Mouse (Mus musculus) left cerebral cortex, postnatal 14 days (tissue): ENCODE results near the gene Palm. TPM values are rescaled to one million over a fixed set of nuclear protein-coding genes. Genes with fewer than 3 reads are reported as not detected.

Source experiments
- DNase-seq, 2 experiments: peaks; one replicate each; pipeline ENCODE4 v3.0.0; 2021 to 2022; ENCODE audit warnings: low spot score in 2 of 2, mixed read lengths in 1 of 2
- intact Hi-C: fragments of 180-260 bp; cut with DNase I; formaldehyde crosslinking; loops from one replicate; pipeline ENCODE4 v1.15.1; 2025
- total RNA-seq, 2 experiments: library from RNA; stranded (reverse); gene quantifications; 2 replicates each; pipeline ENCODE4 v1.2.3; 2021

Palm gene
- total RNA-seq, 2 experiments from 2014 or later = 398 to 410 TPM

DNA sequence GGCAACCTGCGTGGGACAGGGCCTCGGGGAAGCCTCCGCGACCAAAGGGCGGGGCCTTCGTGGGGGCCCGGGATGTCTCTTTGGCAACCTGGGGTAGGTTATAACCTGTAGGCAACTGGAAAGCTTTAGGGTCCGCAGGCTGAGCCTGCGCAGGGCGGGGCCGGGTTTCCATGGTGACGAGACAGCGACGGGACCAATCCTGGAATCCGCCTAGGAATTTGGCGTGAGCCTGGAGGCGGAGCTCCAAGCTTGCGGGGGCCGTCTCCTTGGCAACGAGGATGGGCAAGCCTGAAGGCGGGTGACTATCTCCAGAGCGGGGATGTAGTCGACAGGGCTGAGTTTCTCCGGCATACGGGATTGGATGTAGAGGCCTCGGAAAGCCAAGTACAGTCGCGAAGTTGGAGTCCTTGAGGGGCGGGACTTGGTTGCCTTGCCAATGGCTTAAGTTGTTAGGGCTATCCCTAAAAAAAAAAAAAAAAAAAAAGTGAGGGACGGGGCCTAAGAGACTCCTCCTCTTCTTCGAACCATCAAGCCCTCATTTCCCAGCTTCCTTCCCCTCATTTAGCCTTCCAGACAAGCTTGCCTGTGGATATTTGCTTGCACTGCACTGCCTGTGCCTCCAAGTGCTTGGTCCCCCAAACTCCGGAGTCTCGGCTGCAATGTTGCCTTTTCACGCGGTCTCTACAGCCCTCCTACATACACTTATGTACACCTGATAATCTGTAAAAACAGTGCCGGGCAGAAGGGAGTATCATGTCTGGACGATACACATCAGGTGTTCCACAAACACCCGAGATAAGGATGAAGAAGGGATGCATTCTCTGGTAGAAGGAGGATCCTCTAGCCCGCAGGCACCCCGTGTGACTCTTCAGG lies 25.8 kb upstream of the Palm start:
- intact Hi-C loops = no loop called here
- peak; percentile 96 to 98 for DNase-seq

DNA sequence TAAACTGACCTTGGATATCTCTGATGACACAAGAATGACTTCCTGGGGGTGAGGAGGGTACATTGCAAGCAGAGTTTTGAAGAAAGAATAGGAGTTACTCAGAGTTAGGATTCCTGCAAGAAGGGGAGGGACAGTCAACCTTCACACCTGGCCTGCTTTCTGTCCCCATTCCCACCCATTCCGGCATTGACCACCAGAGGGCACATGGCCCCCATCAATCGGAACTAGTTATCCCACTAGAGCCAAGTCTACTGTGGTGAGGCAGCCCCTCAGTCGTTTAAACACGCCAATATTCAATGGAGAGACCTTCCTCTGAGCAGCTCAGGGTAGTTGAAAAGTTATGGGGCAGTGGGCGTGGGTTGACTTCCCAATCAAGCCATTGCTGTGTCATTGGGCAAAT lies 25.0 kb upstream of the Palm start:
- intact Hi-C loops = no loop called here
- peak; percentile 74 to 79 for DNase-seq

DNA sequence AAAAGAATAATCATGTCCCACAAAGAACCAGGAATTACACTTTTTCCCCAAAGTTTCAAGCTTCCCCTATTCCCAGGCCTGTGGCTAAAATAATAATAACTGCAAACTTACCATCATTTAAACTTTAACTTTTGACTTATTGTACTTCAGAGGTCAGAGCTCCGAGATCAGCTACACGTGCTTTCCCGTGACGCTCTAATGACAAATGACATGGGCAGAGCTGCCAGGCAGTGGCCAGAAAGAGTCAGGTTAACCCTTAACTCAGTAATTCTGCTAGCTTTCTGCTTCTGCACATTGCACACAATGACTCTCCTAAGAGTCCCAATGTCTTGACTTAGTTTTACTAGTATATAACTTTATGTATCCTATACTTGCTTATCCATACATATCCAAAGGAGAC lies 24.0 kb upstream of the Palm start:
- intact Hi-C loops = no loop called here
- DNase-seq = no peak

DNA sequence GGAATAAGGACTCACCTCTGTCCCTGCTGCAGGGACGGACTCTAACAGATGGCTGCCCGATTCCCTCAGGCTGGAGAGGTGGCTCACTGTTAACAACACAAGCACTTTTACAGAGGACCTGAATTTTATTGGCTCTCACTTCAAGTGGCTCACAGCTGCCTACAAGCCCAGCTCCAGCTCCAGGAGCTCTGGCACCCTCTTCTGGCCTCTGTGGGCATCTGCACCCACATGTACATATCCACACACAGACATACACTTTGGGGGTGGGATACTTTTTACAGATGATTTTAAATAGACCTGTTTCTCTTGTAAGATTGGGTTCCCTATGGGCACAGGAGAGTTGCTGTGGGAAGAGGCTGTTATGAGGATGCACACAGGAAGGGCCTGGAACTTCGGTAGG lies 21.1 kb upstream of the Palm start:
- no peak for DNase-seq
- intact Hi-C loops = no loop called here

DNA sequence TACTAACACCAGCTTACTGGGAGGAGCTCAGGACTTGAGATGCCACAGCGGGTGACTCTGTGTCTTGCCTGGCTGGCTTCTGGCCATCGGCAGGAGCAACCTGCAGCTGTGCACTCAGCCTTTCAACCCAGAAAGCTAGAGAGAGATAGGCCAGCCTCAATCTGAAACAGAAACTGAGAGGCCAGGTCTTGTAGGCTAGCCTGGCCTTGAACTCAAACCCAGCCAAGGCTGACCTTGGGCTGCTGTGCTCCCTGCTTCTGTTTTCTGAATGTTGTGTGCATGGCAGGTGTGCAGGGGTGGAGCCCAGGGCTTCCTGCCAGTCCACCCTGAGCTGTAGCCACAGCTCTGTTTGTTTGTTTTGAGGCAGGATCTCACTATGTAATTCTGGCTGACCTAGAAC lies 20.2 kb upstream of the Palm start:
- intact Hi-C loops = no loop called here

DNA sequence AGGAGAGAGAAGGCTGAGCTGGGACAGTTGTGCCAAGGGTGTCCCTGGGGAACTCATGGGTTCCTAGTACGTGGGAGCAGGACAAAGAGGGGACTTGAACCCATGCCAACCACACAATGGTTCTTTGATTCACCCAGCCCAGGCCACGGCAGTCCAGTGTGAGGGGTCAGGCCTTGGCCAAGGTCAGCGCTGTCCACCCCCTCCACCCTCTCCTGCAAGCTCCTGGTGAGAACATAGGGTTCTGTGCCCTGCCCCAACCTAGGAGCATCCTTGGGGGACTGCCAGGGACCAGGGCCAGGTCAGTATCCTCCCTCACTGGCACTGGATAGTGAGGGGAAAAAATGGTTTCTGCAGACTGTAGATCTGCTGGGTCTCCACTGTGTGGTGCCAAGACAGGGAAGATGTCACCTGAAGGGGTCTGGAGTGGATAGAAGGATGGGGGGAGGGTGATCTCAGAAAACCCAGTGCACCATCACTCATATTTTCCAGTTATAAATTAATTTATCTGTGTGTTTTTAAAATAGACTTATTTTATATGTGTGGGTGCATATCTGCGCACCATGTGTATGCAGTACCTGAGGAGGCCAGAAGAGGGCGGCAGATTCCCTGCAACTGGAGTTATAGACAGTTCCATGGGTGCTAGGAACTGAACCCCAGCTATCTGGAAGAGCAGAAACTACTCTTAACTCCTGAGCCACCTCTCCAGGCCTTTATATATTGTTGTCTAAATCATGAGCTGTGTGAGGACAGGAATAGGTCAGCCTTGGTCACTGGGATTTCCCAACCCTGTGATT lies 18.7 kb upstream of the Palm start:
- no peak for DNase-seq
- intact Hi-C loops = loop anchor here (5.0 kb wide), 1 partner anchor 38 kb away; no protein-coding TSS in a partner anchor

More for the DNA sequence above, 20.2 kb upstream of the Palm start:
- no peak for DNase-seq

DNA sequence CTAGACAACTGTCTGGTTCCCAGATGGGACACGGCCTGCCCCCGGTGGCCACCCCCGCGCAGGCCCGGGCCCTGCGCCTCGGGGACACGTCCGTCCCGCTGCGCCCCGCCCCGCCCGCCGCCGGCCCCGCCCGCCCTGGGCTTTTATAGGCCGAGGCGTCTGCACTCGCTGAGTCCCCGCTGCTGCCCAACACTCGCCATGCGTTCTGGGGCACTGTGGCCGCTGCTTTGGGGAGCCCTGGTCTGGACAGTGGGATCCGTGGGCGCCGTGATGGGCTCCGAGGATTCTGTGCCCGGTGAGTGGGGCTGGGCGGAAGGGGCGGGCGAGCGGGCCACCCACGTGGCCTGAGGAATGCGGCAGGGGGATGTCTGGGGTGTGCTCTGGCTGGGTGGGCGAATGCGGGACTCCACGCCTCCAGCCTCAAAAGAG lies 16.3 kb upstream of the Palm start, which contains the start of gene Fstl3:
Gene Fstl3, plus strand, starts transcription at position 170 of the 429 bp plus-strand sequence.
- no peak for DNase-seq
- intact Hi-C loops = loop anchor here (5.0 kb wide), 1 partner anchor 35 kb away; no protein-coding TSS in a partner anchor

DNA sequence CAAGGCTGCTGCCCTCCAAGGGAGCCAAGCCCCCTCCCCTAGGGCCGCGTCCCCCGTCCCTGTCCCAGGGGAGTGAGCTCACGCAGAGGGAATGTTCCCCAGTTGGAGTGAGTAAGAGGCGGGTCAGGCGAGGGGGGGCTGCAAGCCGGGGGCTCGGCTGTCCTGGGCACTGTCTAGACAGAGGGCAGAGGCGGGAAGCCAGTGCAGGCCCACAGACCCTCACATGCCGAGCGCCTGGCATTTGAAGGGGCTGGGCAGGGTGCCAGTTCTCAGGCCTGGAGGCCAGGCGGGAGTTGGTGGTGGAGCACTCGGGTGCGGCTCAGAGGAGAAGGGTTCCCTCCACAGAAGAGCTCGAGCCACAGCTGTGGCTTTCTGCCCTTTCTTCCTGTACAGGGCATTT lies 15.4 kb upstream of the Palm start:
- no peak for DNase-seq
- intact Hi-C loops = loop anchor here (5.0 kb wide), 1 partner anchor 34 kb away; no protein-coding TSS in a partner anchor

DNA sequence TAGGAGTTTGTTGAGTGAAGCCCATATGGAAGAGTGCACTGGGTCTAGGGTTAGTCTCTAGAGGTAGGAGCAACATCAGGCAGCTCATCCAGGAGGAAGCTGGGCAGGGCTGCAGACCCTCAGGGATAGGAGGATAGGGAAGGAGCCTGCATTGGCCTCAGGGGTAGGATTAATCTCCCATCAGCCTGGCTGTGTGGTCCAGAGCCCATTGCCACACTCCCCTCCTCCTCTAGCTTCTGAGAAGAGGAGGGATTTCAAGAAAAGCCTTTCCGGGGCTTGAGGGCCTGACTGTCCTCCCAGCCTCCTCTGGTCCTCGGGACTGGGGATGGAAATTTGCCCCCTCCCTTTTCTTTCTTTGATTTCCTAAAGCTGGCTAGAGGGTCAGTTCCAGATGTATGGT lies 14.2 kb upstream of the Palm start:
- no peak for DNase-seq
- intact Hi-C loops = loop anchor here (5.0 kb wide), 1 partner anchor 33 kb away; no protein-coding TSS in a partner anchor

DNA sequence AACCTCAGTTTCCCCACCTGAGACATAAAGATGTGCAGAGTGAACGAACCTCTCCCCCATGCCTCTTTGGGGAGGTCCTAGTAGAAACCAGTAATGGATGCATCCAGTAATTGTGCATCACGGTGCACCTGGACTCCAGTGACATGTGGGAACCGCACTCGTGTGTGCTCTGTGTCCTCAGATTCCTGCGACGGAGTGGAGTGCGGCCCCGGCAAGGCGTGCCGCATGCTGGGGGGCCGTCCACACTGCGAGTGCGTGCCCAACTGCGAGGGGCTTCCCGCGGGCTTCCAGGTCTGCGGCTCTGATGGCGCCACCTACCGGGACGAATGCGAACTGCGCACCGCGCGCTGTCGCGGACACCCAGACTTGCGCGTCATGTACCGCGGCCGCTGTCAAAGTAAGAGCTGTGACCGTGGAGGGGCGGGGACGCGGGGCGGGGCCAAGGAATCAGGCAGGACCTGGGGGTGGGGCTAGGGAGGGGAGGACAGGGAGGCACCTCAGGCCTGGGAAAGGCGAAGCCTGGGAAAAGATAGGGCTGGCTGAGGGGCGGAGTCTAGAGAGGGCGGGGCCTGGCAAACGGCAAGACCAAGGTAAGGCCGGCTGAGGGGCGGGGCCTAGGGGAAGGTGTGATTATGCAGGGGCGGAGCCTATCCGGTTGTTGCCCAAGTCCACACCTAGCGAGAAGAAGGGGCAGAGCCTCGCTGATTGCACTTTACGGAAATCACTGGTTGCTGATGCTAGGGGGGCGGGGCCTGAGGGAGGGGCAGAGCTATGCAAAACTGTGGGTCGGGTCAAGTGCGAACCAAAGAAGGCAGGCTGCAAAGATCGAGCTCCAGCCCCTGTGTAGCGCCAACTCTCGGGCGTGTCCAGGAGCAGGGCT lies 13.3 kb upstream of the Palm start:
- intact Hi-C loops = loop anchor here (5.0 kb wide), 1 partner anchor 32 kb away; no protein-coding TSS in a partner anchor
- DNase-seq = peak; percentile 97 to 98

DNA sequence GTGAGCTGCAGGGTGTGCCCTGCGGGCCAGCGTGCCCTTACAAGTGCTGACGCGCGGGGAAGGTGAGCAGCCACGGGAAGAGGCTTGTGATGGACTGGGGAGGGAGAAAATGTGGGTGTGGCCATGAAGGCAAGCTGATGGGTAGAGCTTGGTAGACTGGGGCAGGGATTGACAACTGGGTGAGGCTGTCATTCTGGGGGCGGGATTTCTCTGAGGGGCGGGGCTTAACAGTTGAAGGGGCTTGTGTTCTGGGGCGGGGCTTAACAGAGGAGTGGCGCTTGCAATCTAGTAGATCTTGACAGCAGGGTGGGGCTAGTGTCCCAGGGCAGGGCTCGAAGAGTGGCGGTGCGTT lies 12.7 kb upstream of the Palm start:
- DNase-seq = peak; percentile 64 to 85

DNA sequence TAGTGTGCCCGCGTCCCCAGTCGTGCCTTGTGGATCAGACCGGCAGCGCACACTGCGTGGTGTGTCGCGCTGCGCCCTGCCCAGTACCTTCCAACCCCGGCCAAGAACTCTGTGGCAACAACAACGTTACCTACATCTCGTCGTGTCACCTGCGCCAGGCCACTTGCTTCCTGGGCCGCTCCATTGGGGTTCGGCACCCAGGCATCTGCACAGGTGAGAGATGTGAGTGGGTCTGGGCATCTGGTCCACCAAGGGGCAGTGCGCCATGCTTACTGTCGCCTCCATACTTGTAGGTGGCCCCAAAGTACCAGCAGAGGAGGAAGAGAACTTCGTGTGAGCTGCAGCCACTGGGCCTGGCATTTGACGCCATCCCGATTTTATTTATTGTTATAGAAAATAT lies 12.2 kb upstream of the Palm start:
- DNase-seq = no peak
- intact Hi-C loops = no loop called here

More for the DNA sequence above, 12.7 kb upstream of the Palm start:
- intact Hi-C loops = no loop called here

DNA sequence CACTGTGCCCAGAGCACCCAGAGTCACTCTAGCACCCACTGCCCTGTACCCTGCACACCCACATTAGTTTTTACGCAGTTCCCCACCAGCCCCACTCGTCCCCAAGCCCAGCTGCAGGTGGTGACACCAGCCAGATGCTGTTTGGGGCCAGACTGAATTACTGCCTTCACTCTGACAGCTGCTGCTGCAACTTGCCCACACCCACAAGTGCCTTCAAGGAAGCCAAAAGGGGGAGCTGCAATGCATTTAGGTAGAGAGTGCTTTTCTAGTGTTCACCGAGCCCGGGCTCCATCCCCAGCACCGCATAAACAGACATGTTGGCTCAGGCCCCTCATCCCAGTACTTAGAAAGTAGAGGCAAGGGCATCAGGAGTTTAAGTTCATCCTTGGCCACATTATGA lies 11.4 kb upstream of the Palm start:
- no peak for DNase-seq
- intact Hi-C loops = no loop called here

DNA sequence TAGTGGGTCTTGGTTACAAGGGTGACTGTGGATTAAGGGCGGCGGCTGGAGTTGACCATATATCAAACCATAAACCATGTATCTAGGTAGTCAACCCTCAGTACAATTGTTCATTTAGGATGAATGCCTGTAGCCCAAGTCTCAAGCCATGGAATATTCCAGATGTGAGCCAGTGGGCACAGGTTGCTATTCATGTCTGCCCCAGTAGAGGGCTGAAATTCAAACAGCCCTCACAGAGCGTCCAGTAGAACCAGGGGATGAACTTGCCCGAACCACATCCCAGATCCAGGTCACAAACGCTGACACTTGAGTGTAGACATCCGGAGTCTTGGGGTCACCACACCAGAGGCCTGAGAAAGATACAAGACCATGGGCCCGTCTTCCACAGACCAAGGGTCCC lies 10.3 kb upstream of the Palm start:
- DNase-seq = no peak
- intact Hi-C loops = no loop called here

DNA sequence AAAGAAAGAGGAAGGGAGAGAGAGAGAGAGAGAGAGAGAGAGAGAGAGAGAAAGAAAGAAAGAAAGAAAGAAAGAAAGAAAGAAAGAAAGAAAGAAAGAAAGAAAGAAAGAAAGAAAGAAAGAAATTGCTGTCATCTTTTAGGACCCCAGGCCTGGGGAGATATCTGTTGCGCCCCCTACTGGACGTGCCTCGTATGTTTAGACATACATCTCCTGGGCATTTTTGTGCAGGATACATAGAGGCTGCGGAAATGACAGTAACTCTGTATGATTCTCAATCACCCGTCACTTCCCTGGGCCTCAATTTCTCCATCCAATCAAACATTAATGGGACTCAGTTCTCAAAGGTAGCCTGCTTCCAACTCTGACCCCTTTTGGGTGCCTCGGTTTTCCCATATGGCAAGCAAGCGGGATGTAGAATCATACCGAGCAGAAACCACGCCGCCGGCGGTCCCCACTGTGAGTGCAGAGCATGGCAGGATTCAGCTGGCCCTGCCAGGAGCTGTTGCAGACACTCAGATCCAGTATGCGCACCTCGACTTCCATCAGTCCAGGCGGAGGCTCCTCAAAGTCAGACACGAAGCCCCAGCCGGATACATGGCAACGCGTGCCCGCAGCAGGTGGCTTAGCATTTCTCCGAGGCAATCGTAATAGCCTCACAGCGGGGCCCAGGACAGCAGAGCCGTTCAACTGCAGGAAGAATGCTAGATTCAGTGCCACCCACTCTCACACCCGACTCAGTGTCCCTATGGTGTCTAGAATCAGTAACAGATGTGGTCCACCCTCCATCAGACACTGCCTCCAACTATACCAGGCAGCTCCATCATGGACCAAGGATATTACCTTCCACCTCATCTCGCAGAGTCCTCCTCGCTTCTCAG lies 9.2 kb upstream of the Palm start:
- DNase-seq = no peak
- intact Hi-C loops = no loop called here

DNA sequence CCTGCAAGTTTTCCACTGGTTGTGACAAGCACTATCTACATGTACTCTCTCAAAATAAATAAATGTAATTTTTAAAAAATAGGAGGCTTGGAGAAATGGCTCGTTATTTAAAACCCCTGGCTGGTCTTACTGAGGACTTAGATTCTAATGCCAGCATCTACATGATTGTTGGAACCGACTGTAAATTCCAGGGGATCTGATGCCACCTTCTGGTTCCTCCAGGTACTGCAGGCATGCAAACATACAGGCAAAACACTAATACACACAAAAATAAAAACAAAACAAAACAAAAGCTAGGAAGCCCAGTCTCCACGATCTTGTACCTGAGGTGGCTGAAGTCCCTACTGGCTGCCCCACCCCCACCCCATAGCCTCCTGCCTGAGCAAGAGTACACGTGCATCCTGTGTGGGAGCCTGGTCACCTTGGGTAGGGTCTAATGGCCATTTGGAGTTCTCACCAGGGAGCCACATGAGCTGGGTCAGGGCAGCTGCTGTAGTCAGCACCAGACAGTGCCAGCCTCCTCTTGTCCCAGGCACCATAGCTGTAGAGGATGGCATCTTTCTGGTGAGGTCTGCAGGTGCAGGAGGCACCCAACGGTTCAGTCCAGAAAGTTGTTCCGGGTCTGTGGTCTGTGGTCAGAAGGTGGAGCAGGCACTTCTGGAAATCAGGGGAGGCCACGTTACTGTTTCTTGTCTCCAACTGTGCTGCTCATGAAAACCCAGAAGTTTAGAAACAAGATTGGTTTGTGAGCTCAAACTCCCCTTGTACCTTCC lies 4.8 kb upstream of the Palm start:
- DNase-seq = peak; percentile 76 to 84
- intact Hi-C loops = no loop called here

DNA sequence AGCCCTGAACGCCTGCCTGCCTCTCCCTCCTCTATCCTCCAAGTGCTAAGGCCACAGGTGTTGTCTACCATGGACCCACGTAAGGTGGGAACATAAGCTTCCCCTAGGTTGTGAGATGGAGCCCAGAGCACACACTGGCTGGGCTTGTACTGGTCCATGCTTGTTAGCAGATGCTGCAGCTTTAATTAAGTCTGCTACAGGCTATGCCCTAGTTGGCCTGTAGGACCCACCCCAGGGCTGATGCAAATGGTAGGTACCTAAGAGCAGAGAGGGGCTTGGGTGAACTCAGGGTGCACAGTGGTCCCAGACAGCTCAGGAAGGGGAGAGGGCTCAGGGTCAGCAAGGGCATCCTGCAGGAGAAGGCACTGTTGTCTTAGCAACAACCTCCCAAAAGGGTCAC lies 3.8 kb upstream of the Palm start:
- intact Hi-C loops = no loop called here
- no peak for DNase-seq

DNA sequence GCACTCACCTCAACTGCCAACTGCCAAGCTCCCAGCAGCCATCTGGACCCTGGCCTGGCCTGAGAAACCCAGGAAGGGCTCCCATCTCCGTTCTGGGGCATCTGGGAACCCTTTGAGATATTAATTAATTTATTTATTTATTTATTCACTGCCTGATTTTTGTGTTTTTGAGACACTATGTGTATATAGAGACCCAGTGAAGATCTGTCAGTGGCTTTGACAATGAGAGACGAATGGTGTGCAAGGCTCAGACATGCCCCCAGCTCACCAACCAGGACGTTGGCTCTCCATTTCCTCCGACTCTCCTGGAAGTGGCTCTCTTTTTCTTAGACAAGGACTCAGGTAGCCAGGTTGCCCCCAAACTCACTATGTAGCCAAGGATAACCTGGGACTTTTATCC lies 2.5 kb upstream of the Palm start, which contains the start of gene Prss57:
Gene Prss57, minus strand, starts transcription at position 101 of the 400 bp plus-strand sequence.
- DNase-seq = no peak
- intact Hi-C loops = no loop called here
